Mouse (Mus musculus) frontal cortex, postnatal 10 days (tissue): ENCODE measurements around the gene Ect2.

ENCODE experiments used
- DNase-seq, 2 experiments: peaks; one replicate each; pipeline ENCODE4 v3.0.0; 2022; ENCODE audit warnings: low spot score in 2 of 2, mixed read lengths in 1 of 2

Ect2 gene

GRCm38 (mm10) chr3:27071706-27072105 is 82.0 kb downstream of the Ect2 start:
- no peak for DNase-seq

- DNase-seq = no peak
Observed at GRCm38 (mm10) chr3:27070340-27070739, 83.3 kb downstream of the Ect2 start.

DNA sequence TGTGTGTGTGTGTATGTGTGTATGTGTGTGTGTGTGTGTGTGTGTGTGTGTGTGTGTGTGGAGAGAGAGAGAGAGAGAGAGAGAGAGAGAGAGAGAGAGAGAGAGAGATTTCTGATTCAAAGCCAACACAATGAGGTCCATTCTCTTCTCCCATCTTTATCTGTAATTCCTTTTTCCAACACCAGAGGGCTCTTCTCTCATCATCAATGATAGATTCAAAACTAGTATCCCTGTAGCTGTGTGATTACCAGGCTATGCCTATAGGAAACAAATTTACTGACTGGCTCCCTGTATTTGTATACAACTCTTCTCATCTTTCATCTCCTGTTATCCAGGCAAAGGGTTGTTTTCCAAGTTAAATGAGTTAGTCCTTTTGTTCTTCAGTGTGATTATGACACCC is 86.5 kb downstream of the Ect2 start:
- no peak for DNase-seq

GRCm38 (mm10) chr3:27064886-27065285 is 88.8 kb downstream of the Ect2 start:
- DNase-seq = no peak

DNA sequence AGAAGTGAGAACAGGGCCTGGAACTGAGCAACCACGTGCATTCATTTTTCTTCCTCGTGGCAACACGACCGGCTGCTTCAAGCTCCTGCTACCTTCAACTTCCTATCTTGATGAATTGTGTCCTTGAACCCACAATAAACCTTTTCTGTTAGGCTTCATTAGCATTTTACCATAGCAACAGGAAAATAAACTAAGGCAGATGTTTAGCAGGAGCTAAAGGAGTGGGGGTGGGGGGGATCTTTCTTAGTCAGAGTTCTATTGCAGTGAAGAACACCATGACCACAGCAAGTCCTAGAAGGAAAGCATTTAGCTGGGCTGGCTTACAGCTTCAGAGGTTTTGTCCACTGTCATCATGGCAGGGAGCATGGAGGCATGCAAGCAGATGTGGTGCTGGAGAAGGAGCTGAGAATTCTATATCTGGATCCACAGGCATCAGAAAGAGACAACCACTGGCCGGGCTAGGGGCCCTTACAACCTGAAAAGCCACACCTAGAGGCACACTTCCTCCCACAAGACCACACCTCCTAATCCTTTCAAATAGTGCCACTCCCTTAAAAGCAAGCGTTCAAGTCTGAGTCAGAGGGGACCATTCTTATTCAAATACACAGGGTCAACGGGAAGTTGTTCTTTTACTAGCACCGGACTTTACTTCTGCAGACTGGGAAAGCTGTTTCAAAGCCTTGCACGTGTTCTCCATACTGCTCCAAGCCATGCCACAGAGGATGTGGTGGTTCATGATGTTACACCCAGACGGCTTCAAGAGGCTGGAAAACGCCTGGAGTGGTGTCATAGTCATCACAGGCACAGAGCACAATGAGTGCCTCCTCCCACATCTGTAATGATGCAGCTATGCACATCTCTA is 90.0 kb downstream of the Ect2 start:
- no peak for DNase-seq

DNA sequence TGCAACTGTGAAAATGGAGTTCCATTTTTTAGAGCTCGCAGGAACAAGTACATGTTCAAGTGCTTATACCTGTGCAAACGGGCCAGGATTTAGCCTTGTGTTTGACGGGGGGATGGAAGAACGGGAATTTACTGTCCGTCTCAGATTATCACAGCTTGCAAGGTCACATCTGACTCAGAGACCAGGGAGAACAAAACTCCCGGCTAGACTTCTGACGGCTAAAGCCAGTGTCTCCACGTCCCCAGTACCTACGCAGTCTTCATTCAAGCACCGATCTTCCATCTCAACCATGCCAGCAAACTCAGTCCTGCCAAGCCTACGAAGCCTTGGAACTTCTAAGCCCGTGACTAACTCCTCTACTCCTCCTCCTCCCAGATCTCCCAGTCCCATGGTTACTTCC is 93.2 kb downstream of the Ect2 start:
- DNase-seq = no peak

DNA sequence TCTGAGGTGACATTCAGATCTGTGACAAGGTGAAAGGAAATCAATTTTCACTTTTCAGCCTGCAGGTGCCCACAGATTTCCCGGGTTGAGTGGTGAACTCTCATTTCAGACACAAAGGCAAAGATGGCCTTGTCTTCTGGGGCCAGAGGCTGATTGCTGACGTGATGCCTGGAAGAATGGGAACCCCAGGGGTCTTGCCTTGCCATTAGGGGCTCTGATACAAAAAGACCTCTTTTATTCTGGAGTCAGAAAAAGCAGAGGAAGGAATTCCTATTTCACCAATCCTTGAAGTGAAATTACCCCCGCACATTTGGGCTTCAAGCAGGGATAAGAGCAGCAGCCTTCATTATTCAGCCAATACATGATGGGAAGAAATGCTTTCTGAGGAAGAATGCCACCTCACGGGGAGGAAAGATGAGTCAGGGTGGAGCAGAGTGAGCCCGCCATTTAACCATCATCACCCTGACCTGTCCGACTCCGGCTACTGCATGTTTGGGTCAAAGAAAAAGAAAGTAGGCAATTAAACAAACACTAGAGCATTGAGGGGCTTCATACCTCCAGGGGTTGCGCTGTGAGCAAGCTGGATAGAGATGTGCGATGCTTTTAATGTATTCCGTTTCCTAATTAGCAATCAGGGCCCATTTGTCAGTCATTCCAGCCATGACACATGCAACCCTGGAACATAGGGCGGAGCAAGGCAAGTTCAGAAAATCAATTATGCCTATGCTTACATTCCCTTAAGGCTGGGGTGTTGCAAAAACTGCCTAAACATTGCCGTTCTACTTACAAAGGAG is 94.0 kb downstream of the Ect2 start:
- no peak for DNase-seq

GRCm38 (mm10) chr3:27055471-27055870 is 98.2 kb downstream of the Ect2 start:
- DNase-seq = no peak

- DNase-seq = no peak
Observed at GRCm38 (mm10) chr3:27054766-27055165, 98.9 kb downstream of the Ect2 start.
